In genomic region chr12:25243901-25244300, GRCm38 (mm10) we compare ENCODE assay signal across 26 mouse cellular contexts.
"Had no signal": no experiment of that assay in that cellular context is flagged by ENCODE, and none has a peak within 500 bp of the region (broad histone marks: within the 10 kb centered on the region; RNA-seq: fewer than 3 reads in every experiment).

No protein-coding gene starts in this region.

- ATAC-seq: hindbrain, postnatal 0 days; inflammation-experienced regulatory T-cells, adult 6 months; intestine, embryonic 15.5 days; intestine, postnatal 0 days; liver, embryonic 12.5 days had no signal

- H3K9ac ChIP-seq: heart, embryonic 12.5 days; hindbrain, embryonic 13.5 days; hindbrain, embryonic 15.5 days; intestine, embryonic 15.5 days; limb, embryonic 13.5 days; limb, embryonic 15.5 days; liver, embryonic 12.5 days; liver, embryonic 14.5 days had no signal

- H3K9me3 ChIP-seq: heart, embryonic 10.5 days; heart, embryonic 12.5 days; hindbrain, embryonic 10.5 days; hindbrain, embryonic 13.5 days; hindbrain, embryonic 15.5 days; intestine, embryonic 15.5 days; limb, embryonic 13.5 days; limb, embryonic 15.5 days; liver, embryonic 12.5 days had no signal

- H3K27ac ChIP-seq: gastrocnemius, adult 2 months; heart, embryonic 10.5 days; hindbrain, embryonic 10.5 days; hindbrain, embryonic 13.5 days; hindbrain, embryonic 15.5 days; hindbrain, postnatal 0 days; intestine, embryonic 15.5 days; layer of hippocampus, adult 2 months; left cerebral cortex, adult 2 months; limb, embryonic 13.5 days; limb, embryonic 15.5 days; liver, embryonic 12.5 days; liver, embryonic 14.5 days had no signal

- DNase-seq: gastrocnemius, adult 2 months; gastrocnemius, postnatal 10 days; gastrocnemius, postnatal 25 days; heart, adult 18-20 months; heart, postnatal 10 days; heart, postnatal 4 days; kidney, adult 2 months; kidney, adult 9 months; kidney, postnatal 10 days; kidney, postnatal 4 days; left cerebral cortex, postnatal 4 days had no signal

- H3K27me3 ChIP-seq: hindbrain, embryonic 13.5 days; hindbrain, embryonic 15.5 days; intestine, embryonic 15.5 days; limb, embryonic 13.5 days; limb, embryonic 15.5 days had no signal

- H3K36me3 ChIP-seq: heart, embryonic 10.5 days; heart, embryonic 12.5 days; hindbrain, embryonic 10.5 days; hindbrain, embryonic 13.5 days; hindbrain, embryonic 15.5 days; intestine, embryonic 15.5 days; limb, embryonic 13.5 days; limb, embryonic 15.5 days; liver, embryonic 12.5 days had no signal

- H3K4me3 ChIP-seq: gastrocnemius, adult 2 months; heart, embryonic 10.5 days; heart, embryonic 12.5 days; hindbrain, embryonic 10.5 days; hindbrain, embryonic 13.5 days; hindbrain, embryonic 15.5 days; intestine, embryonic 15.5 days; layer of hippocampus, adult 2 months; left cerebral cortex, adult 2 months; limb, embryonic 13.5 days; limb, embryonic 15.5 days; liver, embryonic 12.5 days had no signal

- H3K4me2 ChIP-seq: heart, embryonic 12.5 days; hindbrain, embryonic 13.5 days; hindbrain, embryonic 15.5 days; intestine, embryonic 15.5 days; limb, embryonic 13.5 days; limb, embryonic 15.5 days; liver, embryonic 12.5 days had no signal
